Comparison of ENCODE assay signal across 8 mouse cellular contexts in genomic region chr17:24669545-24670245, GRCm38 (mm10). TPM values are rescaled to one million over a fixed set of nuclear protein-coding genes. Genes with fewer than 3 reads are reported as not detected.
DNase-seq lines count a peak whose midpoint lies in the region; ATAC-seq lines count a peak whose summit lies in the region.

Zfp598 (plus strand) TSS chr17:24669687.

- peak; percentile 99 for ATAC-seq in hindbrain, embryonic 12.5 days (ENCODE audit: low FRiP score)

- DNase-seq in Muller cell, postnatal 12 days (ENCODE audit: inconsistent ontology term): peak; percentile 94
- peak; percentile 94 for DNase-seq in cerebellum, adult 9-11 months
- DNase-seq in frontal cortex, postnatal 10 days (ENCODE audit: low spot score in 2 of 2): peak; percentile 88 to 94
- peak; percentile 93 to 95 for DNase-seq in layer of hippocampus, postnatal 14 days (ENCODE audit: low spot score in 2 of 2)
- peak; percentile 98 for DNase-seq in lung, postnatal 14 days
- DNase-seq in retina, adult 2 months (ENCODE audit: low read depth, low spot score): peak; percentile 86
- DNase-seq in thymus, postnatal 36 days: peak; percentile 93 to 95

- H3K9me3 ChIP-seq in hindbrain, embryonic 12.5 days (replicated peaks): no peaks in the 10 kb centered on the region

- H3K27me3 ChIP-seq in hindbrain, embryonic 12.5 days: no peaks in the 10 kb centered on the region

- H3K4me1 ChIP-seq in hindbrain, embryonic 12.5 days: peaks cover 29% of the 10 kb centered on the region

- no peaks in the 10 kb centered on the region for H3K36me3 ChIP-seq in hindbrain, embryonic 12.5 days

- H3K4me3 ChIP-seq in hindbrain, embryonic 12.5 days: peak within 1 kb of the TSS; percentile 98

- peak within 1 kb of the TSS; percentile 71 for H3K4me2 ChIP-seq in hindbrain, embryonic 12.5 days (replicated peaks)

- peak within 1 kb of the TSS; percentile 88 for H3K27ac ChIP-seq in hindbrain, embryonic 12.5 days

- H3K9ac ChIP-seq in hindbrain, embryonic 12.5 days: peak within 1 kb of the TSS; percentile 98

- 1% methylated on average over 56 of the region's 80 CpGs for WGBS in hindbrain, embryonic 12.5 days

RNA-seq across cellular contexts. Expression of gene Zfp598, which starts in this region (rescaled TPM):
- 23.0 and 25.2 TPM in 2 replicates for polyA plus RNA-seq in hindbrain, embryonic 12.5 days (2016; fragmentation: Nextera tagmentation; extraction: Ambion mirVana)
- total RNA-seq in layer of hippocampus, postnatal 14 days (2021): 10 to 100 TPM; 36.5 to 40.7 TPM

Comparison
In these comparisons a context has a peak if more than half of its experiments do, and no peak if none do; other contexts are left out.
1. Peak in every context shown above with its lines: DNase-seq, ATAC-seq, H3K4me3 ChIP-seq and H3K27ac ChIP-seq.